Mouse (Mus musculus): ENCODE data around the gene Ccr5. TPM values are rescaled to one million over a fixed set of nuclear protein-coding genes. Genes with fewer than 3 reads are reported as not detected.
A peak's percentile ranks its signal among the peaks of the same experiment; 100 is the strongest.
"Not testable (repeated sequence)": the region's sequence is repeated elsewhere in the genome, so short reads cannot be mapped to it uniquely, and the experiment has no call there.

Gene Ccr5
- polyA plus RNA-seq, 1 experiment from 2014 or later = 0.55 TPM

DNA sequence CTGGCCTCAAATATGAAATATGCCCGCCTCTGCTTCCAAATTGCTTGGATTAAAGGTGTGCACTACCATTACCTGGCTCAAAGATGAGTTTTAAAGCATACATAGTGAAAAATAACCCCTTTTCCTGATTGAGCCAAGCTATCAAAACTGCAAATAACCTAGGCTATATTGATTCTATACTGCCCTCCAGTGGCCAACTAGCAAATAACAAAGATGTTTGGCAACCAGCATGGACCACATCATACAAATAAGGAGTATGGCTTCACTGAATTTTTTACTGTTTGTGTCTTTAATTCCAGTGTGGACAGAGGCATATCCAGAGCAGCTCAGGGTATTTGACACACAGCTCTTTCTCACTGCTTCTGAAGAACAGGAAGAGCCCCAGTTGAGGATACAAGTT is 7.0 kb downstream of the Ccr5 start:
- DNase-seq (ENCODE audit: low spot score) (no peak), ATAC-seq (replicated peaks; ENCODE audit: low FRiP score) (peak; percentile 42)
- no peak overlapping the region for H3K4me3 ChIP-seq (ENCODE audit: low read depth, low read length)
- H3K36me3 ChIP-seq (ENCODE audit: control insufficient read depth, insufficient read depth, low read length) = no peaks in the 10 kb centered on the region
- H3K4me2 ChIP-seq (ENCODE audit: low read depth, low read length, severe bottlenecking) = no peak overlapping the region
- H3K9me3 ChIP-seq (ENCODE audit: control insufficient read depth, low read length) = no peaks in the 10 kb centered on the region
- 15% methylated on average over 1 of the region's 1 CpGs for WGBS
- H3K27ac ChIP-seq (ENCODE audit: low read depth, low read length) = no peak overlapping the region
- no peak overlapping the region for H3K9ac ChIP-seq (ENCODE audit: low read length)
- H3K4me1 ChIP-seq (replicated peaks; ENCODE audit: control insufficient read depth, insufficient read depth, low read length) = no peaks in the 10 kb centered on the region
- no peaks in the 10 kb centered on the region for H3K27me3 ChIP-seq (ENCODE audit: control insufficient read depth, insufficient read depth, low read length)

DNA sequence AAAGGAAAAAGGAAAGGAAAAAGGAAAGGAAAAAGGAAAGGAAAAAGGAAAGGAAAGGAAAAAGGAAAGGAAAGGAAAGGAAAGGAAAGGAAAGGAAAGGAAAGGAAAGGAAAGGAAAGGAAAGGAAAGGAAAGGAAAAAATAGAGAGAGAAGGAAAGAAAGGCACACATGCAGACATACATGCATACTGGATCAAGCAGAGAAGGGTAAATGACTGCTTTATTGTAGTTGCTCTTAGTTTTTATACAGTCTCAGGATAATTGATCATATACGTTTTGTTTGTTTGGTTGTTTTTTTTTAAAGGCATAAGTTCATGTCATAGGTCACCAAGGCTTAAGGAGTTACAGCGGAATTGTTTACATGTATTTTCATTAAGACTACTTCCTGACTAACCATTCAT is 11.6 kb downstream of the Ccr5 start:
- H3K27ac ChIP-seq (ENCODE audit: low read depth, low read length); H3K4me3 ChIP-seq (ENCODE audit: low read depth, low read length); H3K9ac ChIP-seq (ENCODE audit: low read length); ATAC-seq (replicated peaks; ENCODE audit: low FRiP score); H3K4me1 ChIP-seq (replicated peaks; ENCODE audit: control insufficient read depth, insufficient read depth, low read length); H3K4me2 ChIP-seq (ENCODE audit: low read depth, low read length, severe bottlenecking); H3K9me3 ChIP-seq (ENCODE audit: control insufficient read depth, low read length); H3K36me3 ChIP-seq (ENCODE audit: control insufficient read depth, insufficient read depth, low read length); H3K27me3 ChIP-seq (ENCODE audit: control insufficient read depth, insufficient read depth, low read length); DNase-seq (ENCODE audit: low spot score): not testable (repeated sequence)
- 82% methylated on average over 2 of the region's 2 CpGs for WGBS

DNA sequence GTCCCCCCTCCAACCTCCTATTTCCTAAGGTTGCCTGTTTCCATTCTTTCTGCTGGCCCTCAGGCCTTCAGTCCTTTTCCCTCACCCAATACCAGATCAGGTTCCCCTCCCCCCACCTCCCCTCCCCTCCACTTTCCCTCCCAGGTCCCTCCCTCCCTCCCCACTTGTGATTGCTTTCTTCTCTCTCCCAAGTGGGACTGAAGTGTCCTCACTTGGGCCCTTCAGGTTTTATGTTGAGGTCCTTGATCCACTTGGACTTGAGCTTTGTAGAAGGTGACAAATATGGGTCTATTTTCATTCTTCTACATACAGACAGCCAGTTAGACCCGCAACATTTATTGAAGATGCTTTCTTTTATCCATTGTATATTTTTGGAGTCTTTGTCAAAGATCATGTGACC is 13.6 kb downstream of the Ccr5 start:
- DNase-seq (ENCODE audit: low spot score); H3K36me3 ChIP-seq (ENCODE audit: control insufficient read depth, insufficient read depth, low read length); H3K9me3 ChIP-seq (ENCODE audit: control insufficient read depth, low read length); H3K27me3 ChIP-seq (ENCODE audit: control insufficient read depth, insufficient read depth, low read length); H3K9ac ChIP-seq (ENCODE audit: low read length); ATAC-seq (replicated peaks; ENCODE audit: low FRiP score); H3K27ac ChIP-seq (ENCODE audit: low read depth, low read length); H3K4me3 ChIP-seq (ENCODE audit: low read depth, low read length); H3K4me1 ChIP-seq (replicated peaks; ENCODE audit: control insufficient read depth, insufficient read depth, low read length); H3K4me2 ChIP-seq (ENCODE audit: low read depth, low read length, severe bottlenecking): not testable (repeated sequence)
- WGBS = 75% methylated on average over 1 of the region's 1 CpGs

DNA sequence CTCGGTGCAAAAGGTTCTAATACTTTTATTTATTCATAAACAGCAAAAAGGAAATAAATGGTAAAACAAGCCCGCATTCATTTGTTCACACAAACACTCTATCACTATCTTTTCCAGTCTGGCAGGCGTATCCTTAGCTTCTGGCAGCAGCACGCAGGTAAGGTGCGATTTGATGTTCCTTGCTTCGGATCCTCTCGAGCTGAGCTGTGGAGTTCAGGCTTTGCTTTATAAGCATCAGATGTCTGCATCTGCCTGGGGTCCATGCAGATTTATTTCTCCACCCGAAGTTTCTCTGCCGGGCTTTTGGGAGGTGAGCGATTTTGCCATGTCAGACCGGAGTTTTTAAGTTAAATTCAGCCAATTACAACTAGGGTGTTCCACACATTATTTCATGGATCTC is 16.3 kb downstream of the Ccr5 start:
- WGBS = 85% methylated on average over 11 of the region's 11 CpGs
- no peaks in the 10 kb centered on the region for H3K4me1 ChIP-seq (replicated peaks; ENCODE audit: control insufficient read depth, insufficient read depth, low read length)

DNA sequence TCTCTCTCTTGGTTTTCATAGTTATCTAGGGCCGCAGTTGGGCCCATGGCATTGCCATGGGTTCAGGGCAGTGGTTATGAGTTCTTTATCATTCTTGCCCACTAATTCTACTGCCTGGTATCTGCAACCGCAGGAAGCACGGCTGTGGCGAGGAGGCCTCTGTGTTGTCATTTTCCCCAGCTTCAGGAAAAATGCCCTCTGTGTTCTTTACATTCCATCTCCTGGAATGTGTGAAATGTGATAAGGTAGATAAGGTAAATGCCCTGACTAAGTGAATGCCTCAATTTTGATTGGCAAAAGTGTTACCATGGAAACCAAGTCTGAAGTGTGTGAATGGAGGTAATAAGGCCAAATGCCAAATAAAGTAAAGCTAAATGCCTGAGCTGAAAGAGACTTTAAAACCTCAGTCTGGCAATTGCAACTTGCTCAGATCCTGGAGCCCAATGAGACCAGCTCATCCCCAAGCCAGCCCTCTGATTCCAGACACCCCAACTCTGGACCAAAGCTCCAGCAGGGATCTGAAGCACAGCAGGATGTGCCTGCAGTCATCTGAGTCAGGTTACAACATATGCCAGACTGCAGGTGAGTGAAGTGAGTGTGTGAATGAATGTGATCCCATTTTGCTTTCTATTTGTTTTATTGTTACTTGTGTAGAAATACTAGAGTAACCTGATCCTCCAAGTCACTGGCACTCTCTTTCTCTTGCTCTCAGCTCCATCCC is 16.9 kb downstream of the Ccr5 start:
- H3K4me1 ChIP-seq (replicated peaks; ENCODE audit: control insufficient read depth, insufficient read depth, low read length) = no peaks in the 10 kb centered on the region
- ATAC-seq (replicated peaks; ENCODE audit: low FRiP score) = no peak
- H3K4me2 ChIP-seq (ENCODE audit: low read depth, low read length, severe bottlenecking) = no peak overlapping the region
- 61% methylated on average over 4 of the region's 4 CpGs for WGBS
- H3K9me3 ChIP-seq (ENCODE audit: control insufficient read depth, low read length) = no peaks in the 10 kb centered on the region
- no peaks in the 10 kb centered on the region for H3K36me3 ChIP-seq (ENCODE audit: control insufficient read depth, insufficient read depth, low read length)
- H3K4me3 ChIP-seq (ENCODE audit: low read depth, low read length) = no peak overlapping the region
- no peak overlapping the region for H3K9ac ChIP-seq (ENCODE audit: low read length)
- no peak for DNase-seq (ENCODE audit: low spot score)
- no peaks in the 10 kb centered on the region for H3K27me3 ChIP-seq (ENCODE audit: control insufficient read depth, insufficient read depth, low read length)
- H3K27ac ChIP-seq (ENCODE audit: low read depth, low read length) = no peak overlapping the region

More for the DNA sequence above, 16.3 kb downstream of the Ccr5 start:
- Histone ChIP-seq H3K9me3 (ENCODE audit: control insufficient read depth, low read length) (no peaks in the 10 kb centered on the region), H3K9ac (ENCODE audit: low read length) (no peak overlapping the region), H3K36me3 (ENCODE audit: control insufficient read depth, insufficient read depth, low read length) (no peaks in the 10 kb centered on the region), H3K27me3 (ENCODE audit: control insufficient read depth, insufficient read depth, low read length) (no peaks in the 10 kb centered on the region), H3K27ac (ENCODE audit: low read depth, low read length) (no peak overlapping the region), H3K4me3 (ENCODE audit: low read depth, low read length) (no peak overlapping the region), H3K4me2 (ENCODE audit: low read depth, low read length, severe bottlenecking) (no peak overlapping the region)
- ATAC-seq (replicated peaks; ENCODE audit: low FRiP score) (no peak), DNase-seq (ENCODE audit: low spot score) (no peak)

DNA sequence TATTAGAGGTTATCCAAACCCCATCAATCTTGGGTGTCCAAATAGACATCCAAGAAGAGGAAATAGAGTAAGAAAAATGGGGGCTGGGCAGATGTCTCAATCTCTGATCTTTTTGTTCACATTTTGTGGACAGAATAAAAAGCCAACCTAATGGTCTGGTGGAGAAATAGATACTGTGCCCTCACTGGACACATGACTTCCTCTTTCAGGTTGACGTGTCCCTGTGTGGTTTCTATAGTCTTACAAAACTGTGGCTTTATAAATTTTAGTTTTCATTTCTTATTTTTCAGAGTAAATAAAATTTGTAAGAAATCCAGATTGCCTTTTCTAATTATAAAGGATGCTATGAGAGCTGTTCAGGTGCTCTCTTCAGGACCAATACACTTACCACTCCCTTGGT is 22.3 kb downstream of the Ccr5 start:
- no peak for ATAC-seq (replicated peaks; ENCODE audit: low FRiP score)
- no peaks in the 10 kb centered on the region for H3K27me3 ChIP-seq (ENCODE audit: control insufficient read depth, insufficient read depth, low read length)
- H3K4me3 ChIP-seq (ENCODE audit: low read depth, low read length) = no peak overlapping the region
- no peak overlapping the region for H3K27ac ChIP-seq (ENCODE audit: low read depth, low read length)
- H3K4me2 ChIP-seq (ENCODE audit: low read depth, low read length, severe bottlenecking) = no peak overlapping the region
- DNase-seq (ENCODE audit: low spot score) = no peak
- no peaks in the 10 kb centered on the region for H3K4me1 ChIP-seq (replicated peaks; ENCODE audit: control insufficient read depth, insufficient read depth, low read length)
- H3K36me3 ChIP-seq (ENCODE audit: control insufficient read depth, insufficient read depth, low read length) = no peaks in the 10 kb centered on the region
- H3K9ac ChIP-seq (ENCODE audit: low read length) = no peak overlapping the region
- H3K9me3 ChIP-seq (ENCODE audit: control insufficient read depth, low read length) = no peaks in the 10 kb centered on the region
- 93% methylated on average over 1 of the region's 1 CpGs for WGBS

DNA sequence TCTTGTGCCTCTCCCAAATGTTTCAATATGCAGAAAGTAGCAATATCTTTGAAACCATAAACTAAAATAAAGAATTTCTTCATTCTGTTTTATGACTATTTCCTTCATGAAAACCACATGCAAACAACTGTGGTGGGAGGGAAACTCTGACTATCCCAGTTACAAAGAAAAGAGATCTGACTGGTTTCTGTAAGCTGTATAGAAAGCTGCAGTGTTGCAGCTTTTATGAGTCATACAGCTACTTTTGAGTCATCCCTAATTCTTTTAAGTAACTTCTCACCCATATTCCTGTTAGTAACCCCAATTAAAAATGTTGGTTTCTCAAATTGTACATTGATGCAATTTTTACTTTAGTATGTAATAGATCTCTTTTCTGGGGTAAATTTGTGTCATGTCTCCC is 25.0 kb downstream of the Ccr5 start:
- no peaks in the 10 kb centered on the region for H3K27me3 ChIP-seq (ENCODE audit: control insufficient read depth, insufficient read depth, low read length)
- no peak overlapping the region for H3K9ac ChIP-seq (ENCODE audit: low read length)
- no peaks in the 10 kb centered on the region for H3K9me3 ChIP-seq (ENCODE audit: control insufficient read depth, low read length)
- no peak overlapping the region for H3K27ac ChIP-seq (ENCODE audit: low read depth, low read length)
- DNase-seq (ENCODE audit: low spot score) (no peak), ATAC-seq (replicated peaks; ENCODE audit: low FRiP score) (no peak)
- no peaks in the 10 kb centered on the region for H3K36me3 ChIP-seq (ENCODE audit: control insufficient read depth, insufficient read depth, low read length)
- H3K4me3 ChIP-seq (ENCODE audit: low read depth, low read length) = no peak overlapping the region
- H3K4me2 ChIP-seq (ENCODE audit: low read depth, low read length, severe bottlenecking) = no peak overlapping the region
- H3K4me1 ChIP-seq (replicated peaks; ENCODE audit: control insufficient read depth, insufficient read depth, low read length) = no peaks in the 10 kb centered on the region

Other genes starting within 250 kb of the Ccr5 start
- gene Ccr1, start 152.9 kb upstream of the Ccr5 start, polyA plus RNA-seq (2014; fragmentation: Nextera tagmentation; extraction: Ambion mirVana) = 0.60 TPM in 2 replicates
- gene Ccr1l1, start 143.1 kb upstream of the Ccr5 start, polyA plus RNA-seq (2014; fragmentation: Nextera tagmentation; extraction: Ambion mirVana) = not detected in 2 replicates
- gene Ccr3, start 99.6 kb upstream of the Ccr5 start, polyA plus RNA-seq (2014; fragmentation: Nextera tagmentation; extraction: Ambion mirVana) = not detected in 2 replicates
- gene Ccr2, start 19.6 kb upstream of the Ccr5 start, polyA plus RNA-seq (2014; fragmentation: Nextera tagmentation; extraction: Ambion mirVana) = 0.11 and 0.21 TPM in 2 replicates
- gene 2010315B03Rik, start 191.2 kb downstream of the Ccr5 start, polyA plus RNA-seq (2014; fragmentation: Nextera tagmentation; extraction: Ambion mirVana) = 6.9 and 9.4 TPM in 2 replicates